Mouse (Mus musculus) limb, embryonic 11.5 days (tissue): ENCODE data around the gene Ccdc148. TPM values are rescaled to one million over a fixed set of nuclear protein-coding genes. Genes with fewer than 3 reads are reported as not detected.

Experiments
- ATAC-seq: fragments of 200-750 bp; cut with Nextera tagmentation; 2 replicates; pipeline ENCODE4 v1.8.0; 2017; ENCODE audit warnings: low read depth; ENCODE audit not compliant: insufficient number of reproducible peaks, low FRiP score, low TSS enrichment
- DNase-seq: peaks from one replicate; pipeline ENCODE4 v3.0.0-alpha.2; 2015; ENCODE audit warnings: low spot score
- H3K27ac ChIP-seq: fragments of 300-500 bp; sonication (generic); replicated peaks from 2 replicates; pipeline ENCODE4 v1.5.1; 2014; ENCODE audit warnings: low read depth, mild to moderate bottlenecking, low read length
- H3K27me3 ChIP-seq: fragments of 300-500 bp; sonication (generic); 2 replicates; pipeline ENCODE4 v1.6.1; 2014; ENCODE audit warnings: mild to moderate bottlenecking, low read length, mixed read lengths; ENCODE audit not compliant: control insufficient read depth, insufficient read depth
- H3K36me3 ChIP-seq: fragments of 300-500 bp; sonication (generic); 2 replicates; pipeline ENCODE4 v1.6.1; 2014; ENCODE audit warnings: mild to moderate bottlenecking, low read length, moderate library complexity, mixed read lengths; ENCODE audit not compliant: control insufficient read depth, insufficient read depth
- H3K4me1 ChIP-seq: fragments of 300-500 bp; sonication (generic); 2 replicates; pipeline ENCODE4 v1.6.1; 2014; ENCODE audit warnings: low read length, mixed read lengths; ENCODE audit not compliant: control insufficient read depth, insufficient read depth
- H3K4me2 ChIP-seq: fragments of 300-500 bp; sonication (generic); 2 replicates; pipeline ENCODE4 v1.6.1; 2014; ENCODE audit warnings: low read depth, mild to moderate bottlenecking, moderate library complexity; ENCODE audit not compliant: severe bottlenecking
- H3K4me3 ChIP-seq: fragments of 300-500 bp; sonication (generic); 2 replicates; pipeline ENCODE4 v1.5.1; 2014; ENCODE audit warnings: low read depth, low read length
- H3K9ac ChIP-seq: fragments of 300-500 bp; sonication (generic); 2 replicates; pipeline ENCODE4 v1.6.1; 2014; ENCODE audit warnings: mild to moderate bottlenecking, low read length
- H3K9me3 ChIP-seq: fragments of 300-500 bp; sonication (generic); 2 replicates; pipeline ENCODE4 v1.6.1; 2016; ENCODE audit warnings: low read length; ENCODE audit not compliant: control insufficient read depth
- WGBS: fragments of 180-500 bp; shearing (Covaris S2); extraction: QIAGEN DNeasy Blood & Tissue Kit; methylation state at CpG from one replicate; pipeline ENCODE4 v1.1.7; 2014; 5-methylcytosine and 5-hydroxymethylcytosine counted together
- polyA plus RNA-seq: library from polyadenylated mRNA; unstranded; fragments of >200 nt; fragmentation: Nextera tagmentation; extraction: Ambion mirVana; gene quantifications from 2 replicates; pipeline ENCODE4 v1.2.1, GENCODE M21; 2014

Gene Ccdc148
- polyA plus RNA-seq, 1 experiment from 2014 or later, result 0.43 TPM

GRCm38 (mm10) chr2:59184107-59185064, 23.9 kb upstream of the Ccdc148 start:
- Histone ChIP-seq H3K36me3 (no peaks in the 10 kb centered on the region), H3K4me1 (no peaks in the 10 kb centered on the region), H3K27ac (no peak overlapping the region), H3K4me3 (no peak overlapping the region), H3K9ac (no peak overlapping the region), H3K27me3 (no peaks in the 10 kb centered on the region), H3K9me3 (no peaks in the 10 kb centered on the region), H3K4me2 (no peak overlapping the region)
- 91% methylated on average over 11 of the region's 11 CpGs for WGBS
- no peak for ATAC-seq
- no peak for DNase-seq

GRCm38 (mm10) chr2:59183541-59183940, 23.1 kb upstream of the Ccdc148 start:
- Histone ChIP-seq H3K4me2 (no peak overlapping the region), H3K27ac (no peak overlapping the region), H3K9ac (no peak overlapping the region), H3K4me1 (no peaks in the 10 kb centered on the region), H3K36me3 (no peaks in the 10 kb centered on the region), H3K4me3 (no peak overlapping the region), H3K9me3 (no peaks in the 10 kb centered on the region), H3K27me3 (no peaks in the 10 kb centered on the region)
- ATAC-seq (no peak), DNase-seq (no peak)
- WGBS, result 75% methylated on average over 4 of the region's 4 CpGs

- Histone ChIP-seq H3K4me2 (no peak overlapping the region), H3K36me3 (no peaks in the 10 kb centered on the region), H3K27ac (no peak overlapping the region), H3K9ac (no peak overlapping the region), H3K4me3 (no peak overlapping the region), H3K9me3 (no peaks in the 10 kb centered on the region), H3K27me3 (no peaks in the 10 kb centered on the region), H3K4me1 (no peaks in the 10 kb centered on the region)
- no peak for ATAC-seq
- 88% methylated on average over 15 of the region's 15 CpGs for WGBS
- DNase-seq, result no peak
Measured at GRCm38 (mm10) chr2:59181321-59182113, 21.0 kb upstream of the Ccdc148 start.

GRCm38 (mm10) chr2:59179487-59179886, 19.0 kb upstream of the Ccdc148 start:
- Histone ChIP-seq H3K4me2 (no peak overlapping the region), H3K36me3 (no peaks in the 10 kb centered on the region), H3K9ac (no peak overlapping the region), H3K27me3 (no peaks in the 10 kb centered on the region), H3K4me1 (no peaks in the 10 kb centered on the region), H3K9me3 (no peaks in the 10 kb centered on the region), H3K4me3 (no peak overlapping the region), H3K27ac (no peak overlapping the region)
- DNase-seq, result no peak
- ATAC-seq, result no peak
- 57% methylated on average over 5 of the region's 5 CpGs for WGBS

- 90% methylated on average over 4 of the region's 4 CpGs for WGBS
- Histone ChIP-seq H3K9ac (no peak overlapping the region), H3K27me3 (no peaks in the 10 kb centered on the region), H3K4me3 (no peak overlapping the region), H3K4me2 (no peak overlapping the region), H3K27ac (no peak overlapping the region), H3K36me3 (no peaks in the 10 kb centered on the region), H3K9me3 (no peaks in the 10 kb centered on the region), H3K4me1 (no peaks in the 10 kb centered on the region)
- DNase-seq, result no peak
- no peak for ATAC-seq
Measured at GRCm38 (mm10) chr2:59178960-59179359, 18.5 kb upstream of the Ccdc148 start.

- Histone ChIP-seq H3K27me3 (no peaks in the 10 kb centered on the region), H3K27ac (no peak overlapping the region), H3K9ac (no peak overlapping the region), H3K4me3 (no peak overlapping the region), H3K9me3 (no peaks in the 10 kb centered on the region), H3K4me1 (no peaks in the 10 kb centered on the region), H3K36me3 (no peaks in the 10 kb centered on the region), H3K4me2 (no peak overlapping the region)
- no peak for ATAC-seq
- DNase-seq, result no peak
- 94% methylated on average over 8 of the region's 8 CpGs for WGBS
Measured at GRCm38 (mm10) chr2:59178191-59178590, 17.7 kb upstream of the Ccdc148 start.

GRCm38 (mm10) chr2:59175926-59176325, 15.4 kb upstream of the Ccdc148 start:
- no peak overlapping the region for H3K9ac ChIP-seq
- no peaks in the 10 kb centered on the region for H3K36me3 ChIP-seq
- no peaks in the 10 kb centered on the region for H3K9me3 ChIP-seq
- no peak overlapping the region for H3K4me3 ChIP-seq
- WGBS, result 92% methylated on average over 6 of the region's 6 CpGs
- no peak overlapping the region for H3K4me2 ChIP-seq
- no peaks in the 10 kb centered on the region for H3K27me3 ChIP-seq
- DNase-seq (no peak), ATAC-seq (no peak)
- no peaks in the 10 kb centered on the region for H3K4me1 ChIP-seq
- H3K27ac ChIP-seq, result no peak overlapping the region

- Histone ChIP-seq H3K4me1 (no peaks in the 10 kb centered on the region), H3K27ac (no peak overlapping the region), H3K4me2 (no peak overlapping the region), H3K27me3 (no peaks in the 10 kb centered on the region), H3K9me3 (no peaks in the 10 kb centered on the region), H3K36me3 (no peaks in the 10 kb centered on the region), H3K4me3 (no peak overlapping the region), H3K9ac (no peak overlapping the region)
- no peak for DNase-seq
- ATAC-seq, result no peak
- WGBS, result 81% methylated on average over 5 of the region's 5 CpGs
Measured at GRCm38 (mm10) chr2:59171533-59171932, 11.1 kb upstream of the Ccdc148 start.
